Mouse (Mus musculus): ENCODE data around the gene Ubiad1. TPM values are rescaled to one million over a fixed set of nuclear protein-coding genes. Genes with fewer than 3 reads are reported as not detected.
A peak's percentile ranks its signal among the peaks of the same experiment; 100 is the strongest.

Ubiad1 gene
- 20.5 and 21.1 TPM in 2 replicates for polyA plus RNA-seq (2016; fragmentation: Nextera tagmentation; extraction: Ambion mirVana)

DNA sequence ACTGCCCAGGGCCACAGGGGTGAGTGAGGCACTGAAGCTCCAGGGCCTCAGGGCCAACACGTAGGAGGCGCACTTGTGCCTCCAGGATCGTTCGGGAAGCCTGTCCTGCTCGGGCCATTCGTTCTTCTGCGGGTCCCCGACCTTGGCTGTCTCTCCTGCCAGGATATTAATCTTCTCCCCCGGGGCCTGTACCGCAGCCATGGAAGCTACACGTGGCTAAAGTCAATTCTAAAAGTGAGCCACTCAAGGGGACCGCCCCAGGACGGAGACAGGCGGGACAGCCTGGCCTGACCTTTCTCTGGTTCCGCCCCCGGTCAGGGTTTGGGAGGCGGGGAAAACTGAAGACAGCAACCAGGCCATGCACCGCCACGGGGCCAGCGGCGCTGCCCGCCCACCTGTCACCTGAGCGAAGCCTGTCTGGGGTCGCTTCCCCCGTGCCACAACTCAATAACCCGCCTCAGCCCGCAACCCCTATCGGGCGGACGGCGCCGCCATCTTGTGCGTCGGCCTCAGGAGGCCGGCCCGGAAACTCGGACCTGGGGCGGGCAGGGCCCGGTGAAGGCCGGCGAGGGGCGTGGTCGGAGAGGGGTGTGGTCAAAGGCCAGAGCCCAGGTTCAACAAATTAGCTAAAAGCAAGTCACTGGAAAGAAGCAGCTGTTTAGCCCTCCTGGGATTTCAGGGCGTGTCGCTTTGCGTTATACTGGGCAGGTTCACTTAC lies at the start of gene Ubiad1:
Gene Ubiad1, minus strand, starts transcription at position 522 of the 718 bp plus-strand sequence.
- Histone ChIP-seq H3K4me1 (peaks cover 25% of the 10 kb centered on the region), H3K4me3 (peak within 1 kb of the TSS; percentile 67), H3K27ac (replicated peaks) (peak within 1 kb of the TSS; percentile 52; the same call in 1 of the 2 replicates), H3K36me3 (no peaks in the 10 kb centered on the region; the same call in 1 of the 2 replicates), H3K4me2 (replicated peaks) (peak within 1 kb of the TSS; percentile 80), H3K9me3 (no peaks in the 10 kb centered on the region), H3K9ac (replicated peaks) (peak within 1 kb of the TSS; percentile 79), H3K27me3 (no peaks in the 10 kb centered on the region)
- ATAC-seq (ENCODE audit: low FRiP score, low read depth), result peak; percentile 42
- under 1% methylated on average over 46 of the region's 46 CpGs for WGBS

DNA sequence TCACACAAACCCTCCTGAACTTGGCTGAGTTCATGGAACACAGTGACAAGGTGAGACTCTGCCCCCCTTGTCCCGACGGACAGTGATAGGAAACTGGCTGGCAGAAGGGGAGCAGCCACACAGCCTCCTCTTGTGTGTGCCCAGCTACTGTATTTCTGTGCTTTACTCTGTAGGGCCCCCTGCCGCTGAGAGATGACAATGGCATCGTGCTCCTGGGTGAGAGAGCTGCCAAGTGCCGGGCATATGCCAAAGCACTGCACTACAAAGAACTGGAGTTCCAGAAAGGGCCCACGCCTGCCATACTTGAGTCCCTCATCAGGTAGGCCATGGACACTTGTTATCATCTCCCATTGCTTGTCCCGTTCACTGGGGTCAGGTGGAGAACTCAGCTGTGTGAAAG lies 46.9 kb upstream of the Ubiad1 start:
- H3K9ac ChIP-seq (replicated peaks), result no peak overlapping the region
- no peak for ATAC-seq (ENCODE audit: low FRiP score, low read depth)
- peaks cover 95% of the 10 kb centered on the region for H3K36me3 ChIP-seq
- no peaks in the 10 kb centered on the region for H3K27me3 ChIP-seq
- H3K4me3 ChIP-seq, result no peak overlapping the region
- H3K4me2 ChIP-seq (replicated peaks), result no peak overlapping the region
- no peak overlapping the region for H3K27ac ChIP-seq (replicated peaks)
- 90% methylated on average over 7 of the region's 7 CpGs for WGBS
- no peaks in the 10 kb centered on the region for H3K9me3 ChIP-seq
- no peaks in the 10 kb centered on the region for H3K4me1 ChIP-seq

DNA sequence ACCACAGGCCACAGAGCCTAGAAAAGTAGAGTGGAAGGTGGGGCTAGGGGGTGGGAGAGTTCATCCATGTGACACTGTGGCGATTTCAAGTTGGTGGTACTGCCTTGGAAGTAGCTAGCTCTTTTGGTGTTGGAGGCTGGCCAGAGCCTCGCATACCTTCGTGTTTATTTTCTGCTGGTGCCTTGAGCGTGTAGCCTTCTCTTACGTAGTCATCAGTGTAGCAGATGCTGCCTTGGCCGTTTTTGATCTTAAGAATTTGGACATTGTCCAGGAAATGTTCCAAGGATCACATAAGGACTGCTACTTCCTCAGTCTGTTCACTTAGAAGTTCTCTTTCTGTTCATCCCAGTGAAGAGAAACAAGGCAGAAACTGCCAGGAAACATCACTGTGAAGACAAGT lies 45.9 kb upstream of the Ubiad1 start:
- Histone ChIP-seq H3K27me3 (no peaks in the 10 kb centered on the region), H3K27ac (replicated peaks) (no peak overlapping the region), H3K4me1 (no peaks in the 10 kb centered on the region), H3K4me3 (no peak overlapping the region), H3K4me2 (replicated peaks) (no peak overlapping the region), H3K9ac (replicated peaks) (no peak overlapping the region), H3K36me3 (peaks cover 95% of the 10 kb centered on the region), H3K9me3 (no peaks in the 10 kb centered on the region)
- ATAC-seq (ENCODE audit: low FRiP score, low read depth), result no peak
- WGBS, result 88% methylated on average over 6 of the region's 6 CpGs

DNA sequence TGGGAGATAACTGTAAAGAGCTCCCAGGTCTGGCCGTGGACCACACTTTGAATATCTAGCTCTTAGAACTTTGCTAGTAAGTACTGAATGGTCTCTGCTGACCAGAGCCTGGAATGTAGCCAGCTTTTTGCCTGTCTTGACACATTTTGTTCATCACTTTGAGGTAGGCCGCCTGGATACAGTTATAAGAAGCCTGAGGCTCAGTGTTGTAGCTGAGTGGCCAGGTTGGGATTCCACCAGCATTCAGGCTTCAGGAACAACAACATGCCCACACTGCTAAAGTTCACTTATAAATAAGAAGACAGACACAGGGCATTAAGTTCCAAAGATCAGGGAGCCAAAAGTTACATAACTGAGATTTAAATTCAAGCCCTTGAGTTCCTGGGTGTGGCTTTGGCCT lies 43.3 kb upstream of the Ubiad1 start:
- Histone ChIP-seq H3K4me3 (no peak overlapping the region), H3K36me3 (peaks cover 98% of the 10 kb centered on the region), H3K4me2 (replicated peaks) (no peak overlapping the region), H3K9ac (replicated peaks) (no peak overlapping the region), H3K27ac (replicated peaks) (no peak overlapping the region), H3K9me3 (no peaks in the 10 kb centered on the region), H3K4me1 (no peaks in the 10 kb centered on the region), H3K27me3 (no peaks in the 10 kb centered on the region)
- 85% methylated on average over 2 of the region's 2 CpGs for WGBS
- ATAC-seq (ENCODE audit: low FRiP score, low read depth), result no peak

- Histone ChIP-seq H3K27ac (replicated peaks) (no peak overlapping the region), H3K36me3 (peaks cover 94% of the 10 kb centered on the region), H3K9me3 (no peaks in the 10 kb centered on the region), H3K4me3 (no peak overlapping the region), H3K4me1 (no peaks in the 10 kb centered on the region), H3K27me3 (no peaks in the 10 kb centered on the region), H3K9ac (replicated peaks) (no peak overlapping the region), H3K4me2 (replicated peaks) (no peak overlapping the region)
- 96% methylated on average over 12 of the region's 12 CpGs for WGBS
- no peak for ATAC-seq (ENCODE audit: low FRiP score, low read depth)
Observed at GRCm38 (mm10) chr4:148484511-148484910, 39.9 kb upstream of the Ubiad1 start.

GRCm38 (mm10) chr4:148481557-148482168 lies 37.1 kb upstream of the Ubiad1 start:
- WGBS, result 82% methylated on average over 2 of the region's 2 CpGs
- H3K4me3 ChIP-seq, result no peak overlapping the region
- H3K4me2 ChIP-seq (replicated peaks), result no peak overlapping the region
- peaks cover 90% of the 10 kb centered on the region for H3K36me3 ChIP-seq
- H3K9me3 ChIP-seq, result no peaks in the 10 kb centered on the region
- no peak overlapping the region for H3K9ac ChIP-seq (replicated peaks)
- ATAC-seq (ENCODE audit: low FRiP score, low read depth), result peak; percentile 49
- no peak overlapping the region for H3K27ac ChIP-seq (replicated peaks)
- H3K4me1 ChIP-seq, result no peaks in the 10 kb centered on the region
- no peaks in the 10 kb centered on the region for H3K27me3 ChIP-seq

DNA sequence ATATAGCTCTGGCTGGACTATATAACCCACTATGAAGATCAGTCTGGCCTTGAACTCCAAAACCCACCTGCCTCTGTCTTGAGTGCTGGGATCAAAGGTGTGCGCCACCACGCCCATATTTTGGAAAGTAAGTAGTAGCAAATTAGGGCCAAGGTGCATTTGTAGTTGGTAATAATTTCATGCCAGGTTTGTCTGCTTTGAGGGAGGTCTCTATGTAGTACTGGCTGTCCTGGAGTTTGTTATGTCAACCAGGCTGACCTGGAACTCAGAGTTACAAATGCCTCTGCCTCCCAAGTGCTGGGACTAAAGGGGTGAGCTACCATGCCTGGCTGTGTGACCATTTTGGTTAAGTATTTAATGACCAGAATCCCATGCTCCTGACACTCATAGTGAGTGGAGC lies 35.7 kb upstream of the Ubiad1 start:
- 99% methylated on average over 2 of the region's 2 CpGs for WGBS
- no peak overlapping the region for H3K4me2 ChIP-seq (replicated peaks)
- H3K27ac ChIP-seq (replicated peaks), result no peak overlapping the region
- H3K9me3 ChIP-seq, result no peaks in the 10 kb centered on the region
- no peak overlapping the region for H3K4me3 ChIP-seq
- H3K9ac ChIP-seq (replicated peaks), result no peak overlapping the region
- H3K4me1 ChIP-seq, result no peaks in the 10 kb centered on the region
- H3K27me3 ChIP-seq, result no peaks in the 10 kb centered on the region
- H3K36me3 ChIP-seq, result peaks cover 90% of the 10 kb centered on the region
- no peak for ATAC-seq (ENCODE audit: low FRiP score, low read depth)

DNA sequence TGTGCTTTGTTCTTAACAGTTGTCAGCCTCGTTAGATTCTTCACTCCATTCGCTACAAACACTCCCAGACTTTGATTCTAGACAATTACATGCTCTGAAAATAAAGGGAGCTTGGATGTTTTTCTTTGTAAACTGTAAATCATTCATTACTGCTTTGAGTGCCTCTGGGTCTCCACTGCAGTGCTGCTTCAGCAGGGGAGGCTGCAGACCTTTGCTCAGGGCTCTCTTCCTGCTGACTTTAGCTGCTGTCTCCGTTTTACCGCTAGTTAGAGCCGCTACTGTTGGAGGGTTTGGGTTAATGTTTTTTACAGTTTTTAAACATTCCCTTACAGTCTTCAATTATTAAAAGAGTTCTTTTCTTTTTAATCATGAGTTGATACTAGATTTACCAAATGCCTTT lies 28.9 kb upstream of the Ubiad1 start:
- Histone ChIP-seq H3K9ac (replicated peaks) (no peak overlapping the region), H3K9me3 (no peaks in the 10 kb centered on the region), H3K4me3 (no peak overlapping the region), H3K4me2 (replicated peaks) (no peak overlapping the region), H3K36me3 (peaks cover 92% of the 10 kb centered on the region), H3K27ac (replicated peaks) (no peak overlapping the region), H3K27me3 (no peaks in the 10 kb centered on the region), H3K4me1 (no peaks in the 10 kb centered on the region)
- 94% methylated on average over 5 of the region's 5 CpGs for WGBS
- no peak for ATAC-seq (ENCODE audit: low FRiP score, low read depth)

GRCm38 (mm10) chr4:148472436-148473174 lies 28.0 kb upstream of the Ubiad1 start:
- Histone ChIP-seq H3K9me3 (no peaks in the 10 kb centered on the region), H3K4me1 (no peaks in the 10 kb centered on the region), H3K27ac (replicated peaks) (no peak overlapping the region), H3K4me3 (no peak overlapping the region), H3K9ac (replicated peaks) (no peak overlapping the region), H3K27me3 (no peaks in the 10 kb centered on the region), H3K36me3 (peaks cover 97% of the 10 kb centered on the region), H3K4me2 (replicated peaks) (no peak overlapping the region)
- no peak for ATAC-seq (ENCODE audit: low FRiP score, low read depth)
- 94% methylated on average over 8 of the region's 8 CpGs for WGBS

DNA sequence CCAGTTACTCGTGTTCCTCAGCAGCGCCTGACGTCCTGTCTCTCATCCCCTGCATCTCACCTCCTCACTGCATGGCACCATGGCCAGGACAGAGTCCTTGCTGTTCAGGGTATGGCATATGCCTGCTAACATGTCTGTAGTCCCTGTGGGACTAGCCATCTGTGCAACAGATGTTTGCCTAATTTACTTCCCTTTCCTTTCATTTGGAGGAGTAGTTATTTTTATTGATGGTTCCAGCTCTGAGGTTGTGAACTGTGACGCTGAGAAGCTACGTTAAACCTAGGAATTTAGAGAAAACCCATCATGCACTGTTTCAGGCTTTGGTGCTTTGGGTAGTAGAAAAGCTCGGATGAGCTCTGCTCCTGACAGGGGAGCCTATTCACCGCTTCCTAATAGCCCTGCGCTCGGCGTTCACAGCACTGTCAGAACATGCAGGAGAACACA lies 26.8 kb upstream of the Ubiad1 start:
- 83% methylated on average over 10 of the region's 10 CpGs for WGBS

GRCm38 (mm10) chr4:148469487-148470252 lies 25.1 kb upstream of the Ubiad1 start:
- WGBS, result 90% methylated on average over 11 of the region's 11 CpGs
- no peaks in the 10 kb centered on the region for H3K9me3 ChIP-seq
- no peak overlapping the region for H3K27ac ChIP-seq (replicated peaks)
- H3K4me1 ChIP-seq, result no peaks in the 10 kb centered on the region
- H3K9ac ChIP-seq (replicated peaks), result no peak overlapping the region
- H3K4me2 ChIP-seq (replicated peaks), result no peak overlapping the region
- H3K4me3 ChIP-seq, result no peak overlapping the region
- peaks cover 97% of the 10 kb centered on the region for H3K36me3 ChIP-seq
- ATAC-seq (ENCODE audit: low FRiP score, low read depth), result no peak
- H3K27me3 ChIP-seq, result no peaks in the 10 kb centered on the region

More for the DNA sequence above, 26.8 kb upstream of the Ubiad1 start:
- no peaks in the 10 kb centered on the region for H3K27me3 ChIP-seq
- no peak overlapping the region for H3K4me3 ChIP-seq
- no peaks in the 10 kb centered on the region for H3K9me3 ChIP-seq
- no peak; the same call in 1 of the 2 replicates for ATAC-seq (ENCODE audit: low FRiP score, low read depth)
- no peaks in the 10 kb centered on the region for H3K4me1 ChIP-seq
- no peak overlapping the region for H3K9ac ChIP-seq (replicated peaks)
- no peak overlapping the region for H3K4me2 ChIP-seq (replicated peaks)
- H3K36me3 ChIP-seq, result peaks cover 97% of the 10 kb centered on the region
- no peak overlapping the region for H3K27ac ChIP-seq (replicated peaks)

Data from midbrain, embryonic 12.5 days (tissue).